Mouse (Mus musculus): ENCODE measurements at regions not wholly inside any gene's neighbourhood (a gene's known extent, or its start where the extent isn't known, plus 50 kb on each side); places are given as distances from the start of the nearest gene placed in this dataset.
"Not testable (repeated sequence)": the region's sequence is repeated elsewhere in the genome, so short reads cannot be mapped to it uniquely, and the experiment has no call there.

GRCm38 (mm10) chr14:53721901-53722300, 532.0 kb downstream of the Dad1 start:
- DNase-seq (ENCODE audit: low spot score) = not testable (repeated sequence)

- DNase-seq (ENCODE audit: low spot score) = not testable (repeated sequence)
Measured at GRCm38 (mm10) chr14:53709627-53710026, 544.3 kb downstream of the Dad1 start.

- DNase-seq (ENCODE audit: low spot score) = not testable (repeated sequence)
Measured at GRCm38 (mm10) chr14:53704351-53704750, 549.6 kb downstream of the Dad1 start.

- not testable (repeated sequence) for DNase-seq (ENCODE audit: low spot score)
Measured at GRCm38 (mm10) chr14:53703593-53703992, 550.3 kb downstream of the Dad1 start.

GRCm38 (mm10) chr14:53684100-53684499, 569.8 kb downstream of the Dad1 start:
- DNase-seq (ENCODE audit: low spot score) = not testable (repeated sequence)

GRCm38 (mm10) chr14:53683361-53684015, 570.4 kb downstream of the Dad1 start:
- not testable (repeated sequence) for DNase-seq (ENCODE audit: low spot score)

GRCm38 (mm10) chr14:53682679-53683078, 571.2 kb downstream of the Dad1 start:
- not testable (repeated sequence) for DNase-seq (ENCODE audit: low spot score)

GRCm38 (mm10) chr14:53681320-53681719, 572.6 kb downstream of the Dad1 start:
- not testable (repeated sequence) for DNase-seq (ENCODE audit: low spot score)

GRCm38 (mm10) chr14:53665681-53666080, 588.2 kb downstream of the Dad1 start:
- not testable (repeated sequence) for DNase-seq (ENCODE audit: low spot score)

- not testable (repeated sequence) for DNase-seq (ENCODE audit: low spot score)
Measured at GRCm38 (mm10) chr14:53662700-53663355, 591.1 kb downstream of the Dad1 start.

GRCm38 (mm10) chr14:53654669-53655068, 599.2 kb downstream of the Dad1 start:
- not testable (repeated sequence) for DNase-seq (ENCODE audit: low spot score)

GRCm38 (mm10) chr14:53651061-53651460, 602.8 kb downstream of the Dad1 start:
- not testable (repeated sequence) for DNase-seq (ENCODE audit: low spot score)

- not testable (repeated sequence) for DNase-seq (ENCODE audit: low spot score)
Measured at GRCm38 (mm10) chr14:53649189-53649588, 604.7 kb downstream of the Dad1 start.

- not testable (repeated sequence) for DNase-seq (ENCODE audit: low spot score)
Measured at GRCm38 (mm10) chr14:53640441-53640840, 613.5 kb downstream of the Dad1 start.

- not testable (repeated sequence) for DNase-seq (ENCODE audit: low spot score)
Measured at GRCm38 (mm10) chr14:53637664-53638063, 616.2 kb downstream of the Dad1 start.

GRCm38 (mm10) chr14:53635206-53635605, 618.7 kb downstream of the Dad1 start:
- DNase-seq (ENCODE audit: low spot score) = not testable (repeated sequence)

- DNase-seq (ENCODE audit: low spot score) = not testable (repeated sequence)
Measured at GRCm38 (mm10) chr14:53634320-53634979, 619.5 kb downstream of the Dad1 start.

- not testable (repeated sequence) for DNase-seq (ENCODE audit: low spot score)
Measured at GRCm38 (mm10) chr14:53633743-53634142, 620.2 kb downstream of the Dad1 start.

- not testable (repeated sequence) for DNase-seq (ENCODE audit: low spot score)
Measured at GRCm38 (mm10) chr14:53621376-53621775, 632.5 kb downstream of the Dad1 start.

GRCm38 (mm10) chr14:53616061-53616460, 637.8 kb downstream of the Dad1 start:
- not testable (repeated sequence) for DNase-seq (ENCODE audit: low spot score)

GRCm38 (mm10) chr14:53614341-53614740, 639.6 kb downstream of the Dad1 start:
- no peak for DNase-seq (ENCODE audit: low spot score)

GRCm38 (mm10) chr14:53599299-53599698, 654.6 kb downstream of the Dad1 start:
- not testable (repeated sequence) for DNase-seq (ENCODE audit: low spot score)

Data from urinary bladder, adult 2 months (tissue).